Mouse (Mus musculus) spleen, postnatal 0 days (tissue): ENCODE measurements around the gene Gsap. TPM values are rescaled to one million over a fixed set of nuclear protein-coding genes. Genes with fewer than 3 reads are reported as not detected.

ENCODE experiments used
- polyA plus RNA-seq: library from polyadenylated mRNA; unstranded; fragments of >200 nt; fragmentation: Nextera tagmentation; extraction: Ambion mirVana; gene quantifications from 2 replicates; pipeline ENCODE4 v1.2.1, GENCODE M21; 2015

The Gsap gene
- polyA plus RNA-seq, result 6.7 and 7.6 TPM in 2 replicates

DNA sequence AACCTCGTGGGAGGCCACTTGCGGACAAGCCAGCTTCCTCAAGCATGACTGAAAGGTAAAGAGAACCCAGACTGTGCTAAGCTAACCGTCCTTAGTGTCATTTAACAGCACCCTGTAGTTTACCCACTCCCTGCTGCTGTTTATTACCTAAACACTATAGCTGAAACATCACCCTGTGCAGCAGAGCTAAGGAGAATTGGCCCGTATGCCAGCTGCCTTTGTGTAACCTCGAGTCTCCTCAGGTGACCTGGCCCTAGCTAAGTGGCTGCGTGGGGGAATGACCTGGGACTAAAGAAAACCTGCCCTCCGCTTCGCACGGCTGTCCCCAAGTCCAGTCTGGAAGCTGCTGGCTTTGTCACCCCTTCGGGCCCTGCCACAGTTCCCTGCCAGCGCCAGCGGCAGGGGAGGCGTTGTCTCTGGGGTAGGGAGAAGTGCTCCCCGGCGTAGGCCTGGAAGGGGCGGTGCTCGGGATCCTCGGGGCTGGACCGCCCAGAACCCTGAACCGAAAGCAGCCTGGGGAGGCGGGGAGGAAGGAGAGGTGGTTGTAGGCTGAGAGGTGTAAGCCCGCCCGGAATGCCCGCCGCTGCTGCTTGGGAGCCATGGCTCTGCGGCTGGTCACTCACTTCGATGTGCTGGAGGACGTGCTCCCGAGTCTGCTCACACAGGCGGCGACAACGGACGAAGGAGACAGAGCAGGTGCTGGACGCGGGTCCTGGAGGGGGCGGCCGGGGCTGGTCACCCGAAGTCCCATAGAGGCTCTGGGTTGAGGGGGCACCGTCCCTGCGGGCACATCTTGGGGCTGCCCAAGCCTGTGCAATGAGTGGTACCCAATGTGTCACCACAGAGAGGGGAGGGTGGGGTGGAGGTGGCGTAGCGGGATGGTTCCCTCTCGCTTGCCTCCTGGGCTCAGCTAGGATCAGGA, at the start of gene Gsap:
Gene Gsap, plus strand, starts transcription at position 492 of the 922 bp plus-strand sequence.

Other genes starting within 250 kb of the Gsap start
- gene Rsbn1l, start 229.9 kb upstream of the Gsap start, polyA plus RNA-seq, result 12.9 and 13.2 TPM in 2 replicates
- 21.1 and 26.4 TPM in 2 replicates for gene Ptpn12, start 130.3 kb upstream of the Gsap start, polyA plus RNA-seq
- 9.3 and 10.7 TPM in 2 replicates for gene Fgl2, start 186.4 kb downstream of the Gsap start, polyA plus RNA-seq
- gene Ccdc146, start 238.4 kb downstream of the Gsap start, polyA plus RNA-seq, result 0.18 and 0.21 TPM in 2 replicates
- gene Fam185a, start 238.7 kb downstream of the Gsap start, polyA plus RNA-seq, result 4.2 and 5.1 TPM in 2 replicates